Mouse (Mus musculus) liver, postnatal 0 days (tissue): Measurements from ENCODE around the gene Thap8. TPM values are rescaled to one million over a fixed set of nuclear protein-coding genes. Genes with fewer than 3 reads are reported as not detected.

Experiments used
- ATAC-seq: fragments of 200-750 bp; cut with Nextera tagmentation; 2 replicates; pipeline ENCODE4 v1.8.0; 2017; ENCODE audit warnings: mild to moderate bottlenecking, moderate library complexity
- DNase-seq: peaks from one replicate; pipeline ENCODE4 v3.0.0-alpha.2; 2016
- H3K27ac ChIP-seq: fragments of 300-500 bp; sonication (generic); 2 replicates; pipeline ENCODE4 v1.5.1; 2014; ENCODE audit warnings: antibody characterized with exemption, moderate library complexity, mild to moderate bottlenecking, low read depth
- H3K27me3 ChIP-seq: fragments of 300-500 bp; sonication (generic); 2 replicates; pipeline ENCODE4 v1.6.1; 2014; ENCODE audit warnings: low read length, control low read depth, mixed read lengths; ENCODE audit not compliant: insufficient read depth
- H3K36me3 ChIP-seq: fragments of 300-500 bp; sonication (generic); replicated peaks from 2 replicates; pipeline ENCODE4 v1.6.1; 2014; ENCODE audit warnings: mild to moderate bottlenecking, control low read depth, low read length, moderate library complexity, mixed read lengths; ENCODE audit not compliant: insufficient read depth
- H3K4me1 ChIP-seq: fragments of 300-500 bp; sonication (generic); 2 replicates; pipeline ENCODE4 v1.6.1; 2014; ENCODE audit warnings: antibody characterized with exemption, mild to moderate bottlenecking, control low read depth; ENCODE audit not compliant: insufficient read depth
- H3K4me2 ChIP-seq: fragments of 300-500 bp; sonication (generic); 2 replicates; pipeline ENCODE4 v1.6.1; 2014; ENCODE audit warnings: low read depth, mild to moderate bottlenecking, low read length, moderate library complexity, mixed read lengths
- H3K4me3 ChIP-seq: fragments of 300-500 bp; sonication (generic); 2 replicates; pipeline ENCODE4 v1.5.1; 2014; ENCODE audit warnings: low read depth, low read length
- H3K9ac ChIP-seq: fragments of 300-500 bp; sonication (generic); replicated peaks from 2 replicates; pipeline ENCODE4 v1.6.1; 2014; ENCODE audit warnings: mild to moderate bottlenecking, moderate library complexity
- H3K9me3 ChIP-seq: fragments of 300-500 bp; sonication (generic); 2 replicates; pipeline ENCODE4 v1.6.1; 2016; ENCODE audit warnings: mild to moderate bottlenecking, control low read depth, low read length, mixed read lengths
- CTCF ChIP-seq: sonication (generic); IDR thresholded peaks from 2 replicates; pipeline ENCODE4 v1.5.1; 2016; ENCODE audit warnings: antibody characterized with exemption, low read depth
- EP300 ChIP-seq: IDR thresholded peaks from 2 replicates; pipeline ENCODE4 v1.6.1; 2016; ENCODE audit warnings: antibody characterized with exemption, low read depth, mild to moderate bottlenecking
- WGBS: fragments of 180-500 bp; shearing (Covaris S2); extraction: QIAGEN DNeasy Blood & Tissue Kit; methylation state at CpG from one replicate; pipeline ENCODE4 v1.1.7; 2014; ENCODE audit not compliant: insufficient replicate concordance; 5-methylcytosine and 5-hydroxymethylcytosine counted together
- polyA plus RNA-seq: library from polyadenylated mRNA; unstranded; fragments of >200 nt; fragmentation: Nextera tagmentation; extraction: Ambion mirVana; gene quantifications from 2 replicates; pipeline ENCODE4 v1.2.1, GENCODE M21; 2015

The Thap8 gene
- polyA plus RNA-seq, 1 experiment from 2014 or later = 0.15 TPM

- H3K4me1 ChIP-seq = peaks cover 11% of the 10 kb centered on the region
Measured at GRCm38 (mm10) chr7:30326427-30326826, 46.5 kb downstream of the Thap8 start.

GRCm38 (mm10) chr7:30327140-30327539 lies 47.2 kb downstream of the Thap8 start:
- DNase-seq = no peak
- Histone ChIP-seq H3K4me3 (no peak overlapping the region), H3K27ac (no peak overlapping the region), H3K4me1 (peaks cover 9% of the 10 kb centered on the region), H3K27me3 (no peaks in the 10 kb centered on the region), H3K4me2 (no peak overlapping the region), H3K9ac (no peak overlapping the region), H3K36me3 (no peaks in the 10 kb centered on the region), H3K9me3 (peaks cover 2% of the 10 kb centered on the region; the same call in 1 of the 2 replicates)
- TF ChIP-seq EP300 = no peak
- TF ChIP-seq CTCF = no peak
- WGBS = 64% methylated on average over 15 of the region's 15 CpGs
- ATAC-seq = no peak

More at GRCm38 (mm10) chr7:30326427-30326826, 46.5 kb downstream of the Thap8 start:
- DNase-seq (no peak), ATAC-seq (no peak)
- Histone ChIP-seq H3K27ac (no peak overlapping the region), H3K9me3 (peaks cover 2% of the 10 kb centered on the region; the same call in 1 of the 2 replicates), H3K27me3 (no peaks in the 10 kb centered on the region), H3K4me2 (no peak overlapping the region), H3K9ac (no peak overlapping the region), H3K36me3 (no peaks in the 10 kb centered on the region), H3K4me3 (no peak overlapping the region)
- TF ChIP-seq CTCF (no peak), EP300 (no peak)

- Histone ChIP-seq H3K9me3 (peaks cover 2% of the 10 kb centered on the region; the same call in 1 of the 2 replicates), H3K4me1 (peaks cover 2% of the 10 kb centered on the region), H3K4me2 (no peak overlapping the region), H3K27me3 (no peaks in the 10 kb centered on the region), H3K9ac (no peak overlapping the region), H3K4me3 (no peak overlapping the region), H3K27ac (no peak overlapping the region), H3K36me3 (no peaks in the 10 kb centered on the region)
- TF ChIP-seq CTCF (no peak), EP300 (no peak)
- ATAC-seq = no peak
- WGBS = 57% methylated on average over 10 of the region's 10 CpGs
- DNase-seq = no peak
Measured at GRCm38 (mm10) chr7:30328379-30328778, 48.5 kb downstream of the Thap8 start.

- Histone ChIP-seq H3K27ac (no peak overlapping the region), H3K9me3 (no peaks in the 10 kb centered on the region), H3K4me1 (peaks cover 8% of the 10 kb centered on the region), H3K36me3 (no peaks in the 10 kb centered on the region), H3K4me3 (no peak overlapping the region), H3K27me3 (peaks cover 10% of the 10 kb centered on the region; the same call in 1 of the 2 replicates), H3K9ac (no peak overlapping the region), H3K4me2 (no peak overlapping the region)
- 9% methylated on average over 13 of the region's 13 CpGs for WGBS
- ATAC-seq (peak; percentile 86), DNase-seq (peak; percentile 76)
- peak; percentile 91 for TF ChIP-seq CTCF
- TF ChIP-seq EP300 = no peak
Measured at GRCm38 (mm10) chr7:30331887-30332286, 52.0 kb downstream of the Thap8 start.

- no peak overlapping the region for H3K27ac ChIP-seq
- peaks cover 8% of the 10 kb centered on the region for H3K4me1 ChIP-seq
- WGBS = 43% methylated on average over 18 of the region's 18 CpGs
- no peak for ATAC-seq
- H3K9ac ChIP-seq = no peak overlapping the region
- DNase-seq = no peak
- no peak for TF ChIP-seq EP300
- no peak for TF ChIP-seq CTCF
- H3K27me3 ChIP-seq = peaks cover 10% of the 10 kb centered on the region; the same call in 1 of the 2 replicates
- H3K4me2 ChIP-seq = no peak overlapping the region
- no peaks in the 10 kb centered on the region for H3K36me3 ChIP-seq
- no peaks in the 10 kb centered on the region for H3K9me3 ChIP-seq
- H3K4me3 ChIP-seq = no peak overlapping the region
Measured at GRCm38 (mm10) chr7:30332622-30333259, 52.8 kb downstream of the Thap8 start.

GRCm38 (mm10) chr7:30333436-30333835 lies 53.5 kb downstream of the Thap8 start:
- Histone ChIP-seq H3K9me3 (no peaks in the 10 kb centered on the region), H3K4me3 (no peak overlapping the region), H3K4me1 (peaks cover 8% of the 10 kb centered on the region), H3K36me3 (no peaks in the 10 kb centered on the region), H3K9ac (no peak overlapping the region), H3K4me2 (no peak overlapping the region), H3K27ac (no peak overlapping the region), H3K27me3 (peaks cover 10% of the 10 kb centered on the region; the same call in 1 of the 2 replicates)
- TF ChIP-seq EP300 (no peak), CTCF (no peak)
- no peak for ATAC-seq
- WGBS = 13% methylated on average over 4 of the region's 4 CpGs
- DNase-seq = peak; percentile 72
